Mouse (Mus musculus): ENCODE results near the gene Incenp. TPM values are rescaled to one million over a fixed set of nuclear protein-coding genes. Genes with fewer than 3 reads are reported as not detected.
A peak's percentile ranks its signal among the peaks of the same experiment; 100 is the strongest.

Incenp gene
- polyA plus RNA-seq (2015; fragmentation: Nextera tagmentation; extraction: Ambion mirVana), result 26.2 and 38.2 TPM in 2 replicates

DNA sequence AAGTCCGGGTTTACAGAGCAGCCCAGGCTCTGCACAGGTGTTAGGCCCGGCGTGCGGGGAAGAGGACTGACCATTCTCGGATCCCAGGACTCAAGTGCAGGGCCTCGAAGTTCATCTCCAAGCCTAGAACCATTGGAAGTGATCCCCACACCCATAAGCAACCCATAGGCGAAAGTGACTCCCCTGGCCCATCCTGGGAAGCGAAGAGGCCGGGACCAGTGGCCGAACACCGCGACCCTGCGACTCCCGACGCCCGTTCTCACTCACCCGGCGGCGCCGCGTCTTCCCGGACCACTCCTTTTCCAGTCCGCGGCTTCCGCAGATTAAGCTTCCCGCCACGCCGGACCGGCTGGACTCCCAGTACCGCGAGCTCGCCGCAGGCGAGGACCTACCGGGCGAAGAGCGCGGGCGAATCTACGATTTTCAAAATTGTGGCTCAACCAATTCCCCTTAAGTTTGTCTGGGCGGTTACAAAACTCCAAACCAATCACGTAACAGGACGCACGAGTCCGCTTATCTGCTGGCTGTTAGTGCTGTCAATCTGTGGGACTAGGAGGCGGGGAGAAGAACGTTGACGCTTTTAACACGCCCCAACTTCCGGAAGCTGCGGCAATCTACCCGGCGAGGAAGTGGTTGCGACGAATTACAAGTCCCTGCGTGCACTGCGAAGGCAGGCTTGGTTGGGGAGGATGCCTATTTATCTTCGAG is at the start of gene Incenp:
Gene Incenp (minus strand): TSS at position 480 of the 708 bp plus-strand sequence.
- ATAC-seq (ENCODE audit: low read depth), result peak; percentile 99
- under 1% methylated on average over 58 of the region's 58 CpGs for WGBS
- H3K9ac ChIP-seq, result peak within 1 kb of the TSS; percentile 82

GRCm38 (mm10) chr19:9946986-9947385 is 47.6 kb upstream of the Incenp start:
- H3K9me3 ChIP-seq, result no peaks in the 10 kb centered on the region
- 81% methylated on average over 3 of the region's 3 CpGs for WGBS
- ATAC-seq (ENCODE audit: low read depth), result no peak
- no peak overlapping the region for H3K4me3 ChIP-seq
- H3K9ac ChIP-seq, result no peak overlapping the region
- H3K36me3 ChIP-seq, result no peaks in the 10 kb centered on the region
- no peak overlapping the region for H3K4me2 ChIP-seq
- H3K27ac ChIP-seq (replicated peaks), result no peak overlapping the region
- no peaks in the 10 kb centered on the region for H3K27me3 ChIP-seq
- no peaks in the 10 kb centered on the region for H3K4me1 ChIP-seq (replicated peaks)

More for the DNA sequence above, at the start of gene Incenp:
- peak within 1 kb of the TSS; percentile 95 for H3K4me2 ChIP-seq
- H3K27me3 ChIP-seq, result no peaks in the 10 kb centered on the region
- peaks cover 11% of the 10 kb centered on the region for H3K36me3 ChIP-seq
- peaks cover 32% of the 10 kb centered on the region for H3K4me1 ChIP-seq (replicated peaks)
- peak within 1 kb of the TSS; percentile 85 for H3K4me3 ChIP-seq
- no peaks in the 10 kb centered on the region for H3K9me3 ChIP-seq
- H3K27ac ChIP-seq (replicated peaks), result peak within 1 kb of the TSS; percentile 78

DNA sequence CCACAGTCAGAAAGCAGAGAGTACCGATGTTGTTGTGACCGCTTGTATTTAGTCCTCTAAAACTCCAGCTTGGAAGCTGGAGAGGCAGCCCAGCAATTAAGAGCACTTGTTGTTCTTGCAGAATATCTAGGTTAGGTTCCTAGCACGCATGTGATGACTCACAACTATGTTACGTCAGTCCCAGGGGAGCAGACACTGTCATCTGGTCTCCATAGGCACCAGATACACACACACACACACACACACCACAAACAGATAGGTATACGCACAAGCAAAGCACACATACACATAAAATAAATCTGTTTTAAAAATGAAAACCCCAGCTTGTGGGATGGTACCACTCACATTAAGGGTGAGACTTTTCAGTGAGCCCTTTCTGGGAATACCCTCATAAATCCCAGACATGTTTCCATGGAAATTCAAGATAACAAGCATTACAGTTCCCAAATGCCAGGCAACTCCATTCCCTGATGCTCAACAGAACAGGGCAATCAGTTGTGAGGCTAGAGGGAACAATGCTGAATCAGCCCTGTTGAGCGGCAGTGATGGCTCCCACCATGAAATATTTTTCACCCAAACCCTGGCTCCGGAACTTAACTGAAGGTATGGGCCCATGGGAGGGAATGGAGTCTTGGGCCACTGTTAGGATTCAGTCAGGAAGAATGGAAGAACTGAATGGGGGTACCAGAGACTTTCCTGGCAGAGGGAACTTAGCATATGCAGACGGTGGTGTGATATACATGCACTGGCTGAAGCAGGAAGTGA is 46.6 kb upstream of the Incenp start:
- Histone ChIP-seq H3K9me3 (no peaks in the 10 kb centered on the region), H3K27ac (replicated peaks) (no peak overlapping the region), H3K36me3 (no peaks in the 10 kb centered on the region), H3K9ac (no peak overlapping the region), H3K4me3 (no peak overlapping the region), H3K27me3 (no peaks in the 10 kb centered on the region), H3K4me2 (no peak overlapping the region), H3K4me1 (replicated peaks) (peaks cover under 1% of the 10 kb centered on the region; the same call in 1 of the 2 replicates)
- ATAC-seq (ENCODE audit: low read depth), result no peak
- WGBS, result 88% methylated on average over 8 of the region's 8 CpGs

GRCm38 (mm10) chr19:9942539-9943533 is 43.5 kb upstream of the Incenp start:
- 69% methylated on average over 10 of the region's 10 CpGs for WGBS
- H3K4me3 ChIP-seq, result no peak overlapping the region
- H3K36me3 ChIP-seq, result no peaks in the 10 kb centered on the region
- no peaks in the 10 kb centered on the region for H3K9me3 ChIP-seq
- H3K4me2 ChIP-seq, result no peak overlapping the region
- H3K27me3 ChIP-seq, result no peaks in the 10 kb centered on the region
- H3K4me1 ChIP-seq (replicated peaks), result peaks cover 4% of the 10 kb centered on the region; the same call in 1 of the 2 replicates
- H3K9ac ChIP-seq, result no peak overlapping the region
- 0 out of 2 replicates have a peak overlapping the region, but pooled peaks have one; percentile 3 for H3K27ac ChIP-seq (replicated peaks)
- no peak for ATAC-seq (ENCODE audit: low read depth)

DNA sequence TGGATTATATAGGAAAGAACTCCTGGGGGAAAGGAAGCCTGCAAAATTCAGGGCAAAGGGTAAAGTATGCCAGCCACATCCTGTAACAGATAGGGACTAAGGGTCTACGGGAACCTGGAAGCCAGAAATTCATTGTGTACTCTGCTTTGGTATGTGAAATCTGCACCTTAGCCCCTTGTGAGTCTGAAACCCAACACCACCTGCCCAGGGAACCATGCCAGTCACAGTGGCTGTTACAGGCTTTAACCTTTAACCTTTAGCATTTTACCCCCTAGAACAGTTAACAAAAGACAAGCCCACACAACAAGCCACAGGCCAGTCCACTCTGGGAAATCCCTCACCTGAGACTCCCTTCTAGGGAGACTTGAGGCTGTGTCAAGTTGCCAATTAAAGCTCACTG is 42.5 kb upstream of the Incenp start:
- peaks cover 4% of the 10 kb centered on the region; the same call in 1 of the 2 replicates for H3K4me1 ChIP-seq (replicated peaks)
- no peak overlapping the region for H3K4me2 ChIP-seq
- H3K36me3 ChIP-seq, result no peaks in the 10 kb centered on the region
- no peak overlapping the region for H3K4me3 ChIP-seq
- H3K27me3 ChIP-seq, result no peaks in the 10 kb centered on the region
- ATAC-seq (ENCODE audit: low read depth), result no peak
- H3K27ac ChIP-seq (replicated peaks), result no peak overlapping the region
- H3K9ac ChIP-seq, result no peak overlapping the region
- 71% methylated on average over 1 of the region's 1 CpGs for WGBS
- no peaks in the 10 kb centered on the region for H3K9me3 ChIP-seq

- no peaks in the 10 kb centered on the region for H3K9me3 ChIP-seq
- no peak overlapping the region for H3K27ac ChIP-seq (replicated peaks)
- H3K36me3 ChIP-seq, result no peaks in the 10 kb centered on the region
- H3K4me2 ChIP-seq, result no peak overlapping the region
- ATAC-seq (ENCODE audit: low read depth), result no peak
- no peak overlapping the region for H3K4me3 ChIP-seq
- no peak overlapping the region for H3K9ac ChIP-seq
- H3K27me3 ChIP-seq, result no peaks in the 10 kb centered on the region
- H3K4me1 ChIP-seq (replicated peaks), result peaks cover 4% of the 10 kb centered on the region; the same call in 1 of the 2 replicates
- WGBS, result 10% methylated on average over 4 of the region's 4 CpGs
These were observed 41.6 kb upstream of the Incenp start for GRCm38 (mm10) chr19:9940903-9941302.

DNA sequence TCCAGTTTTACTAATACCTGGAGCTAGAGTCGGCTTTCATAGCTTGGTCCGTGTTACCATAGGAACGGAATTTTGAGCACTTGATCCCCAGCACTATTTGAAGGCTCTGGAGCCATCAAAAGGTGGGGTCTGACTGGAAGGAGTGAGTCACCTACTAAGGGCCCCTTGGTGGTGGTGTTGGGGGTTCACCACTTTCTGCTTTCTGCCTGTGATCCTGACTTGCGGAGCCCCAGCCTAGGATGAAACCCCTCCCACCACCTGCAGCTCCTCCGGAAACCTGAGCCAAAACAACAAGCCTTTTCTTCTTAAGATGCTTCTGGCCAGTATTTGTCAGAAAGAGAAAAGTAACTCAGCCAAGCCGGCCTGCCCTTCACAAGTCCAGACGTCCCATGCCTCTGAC is 40.5 kb upstream of the Incenp start:
- no peak overlapping the region for H3K9ac ChIP-seq
- no peak overlapping the region for H3K4me2 ChIP-seq
- 65% methylated on average over 7 of the region's 7 CpGs for WGBS
- no peaks in the 10 kb centered on the region for H3K36me3 ChIP-seq
- H3K4me1 ChIP-seq (replicated peaks), result peaks cover 4% of the 10 kb centered on the region; the same call in 1 of the 2 replicates
- no peaks in the 10 kb centered on the region for H3K9me3 ChIP-seq
- H3K4me3 ChIP-seq, result no peak overlapping the region
- ATAC-seq (ENCODE audit: low read depth), result no peak
- H3K27me3 ChIP-seq, result no peaks in the 10 kb centered on the region
- H3K27ac ChIP-seq (replicated peaks), result no peak overlapping the region

DNA sequence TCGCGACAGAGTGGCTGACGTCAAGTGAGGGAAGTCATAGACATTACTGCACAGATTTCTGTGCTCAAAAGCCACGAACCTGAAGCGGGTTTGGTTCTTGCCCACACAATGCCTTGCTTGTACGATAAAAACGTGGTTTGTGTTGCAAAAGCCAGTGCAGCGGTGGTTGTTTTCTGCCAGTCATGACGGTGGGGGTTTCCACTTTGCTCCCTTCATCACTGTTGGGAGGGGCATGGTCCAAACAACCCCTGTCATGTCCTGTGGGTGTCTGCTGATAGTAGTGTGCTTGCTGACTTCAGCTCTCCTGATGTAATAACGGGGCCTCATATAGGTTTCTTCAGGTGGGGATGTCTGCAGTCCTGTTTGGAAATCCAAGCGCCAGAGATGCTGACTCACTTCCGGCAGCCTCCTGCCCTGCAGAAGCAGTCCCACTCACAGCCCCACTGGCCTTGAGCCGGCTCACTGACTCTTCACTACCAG is 39.5 kb upstream of the Incenp start:
- ATAC-seq (ENCODE audit: low read depth), result no peak
- WGBS, result 75% methylated on average over 13 of the region's 13 CpGs

DNA sequence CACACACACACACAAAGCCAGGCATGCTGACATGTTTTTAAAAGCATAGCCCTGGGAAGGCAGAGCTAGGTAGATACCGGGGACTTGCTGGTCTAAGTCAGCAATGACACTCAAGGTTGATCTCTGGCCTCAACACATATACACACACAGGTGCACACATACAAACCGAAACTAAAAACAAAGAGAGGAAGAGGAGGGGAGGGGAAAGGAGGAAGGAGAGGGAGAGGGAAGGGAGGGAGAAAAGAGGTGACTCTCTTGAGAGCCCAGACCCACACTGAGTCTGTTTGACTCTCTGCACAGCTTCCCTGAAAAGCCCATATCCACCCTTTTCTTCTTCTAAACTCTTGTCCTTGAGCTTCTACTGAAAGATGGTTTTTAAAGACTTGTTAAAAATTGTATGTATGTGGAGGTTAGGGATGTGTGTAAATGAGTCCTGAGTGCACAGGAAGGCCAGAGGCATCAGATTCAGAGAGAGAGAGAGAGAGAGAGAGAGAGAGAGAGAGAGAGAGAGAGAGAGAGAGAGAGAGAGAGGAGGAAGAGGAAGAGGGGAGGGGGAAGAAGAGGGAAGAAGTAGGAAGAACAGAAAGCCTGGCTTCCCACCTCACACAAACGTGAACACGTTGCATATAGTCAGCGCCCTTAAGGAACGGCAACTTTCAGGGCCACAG is 38.9 kb upstream of the Incenp start:
- Histone ChIP-seq H3K4me3 (no peak overlapping the region), H3K27me3 (no peaks in the 10 kb centered on the region), H3K9ac (no peak overlapping the region), H3K9me3 (no peaks in the 10 kb centered on the region), H3K27ac (replicated peaks) (no peak overlapping the region), H3K4me1 (replicated peaks) (peaks cover 4% of the 10 kb centered on the region; the same call in 1 of the 2 replicates), H3K36me3 (no peaks in the 10 kb centered on the region), H3K4me2 (no peak overlapping the region)
- no peak for ATAC-seq (ENCODE audit: low read depth)
- 83% methylated on average over 6 of the region's 6 CpGs for WGBS

More for the DNA sequence above, 39.5 kb upstream of the Incenp start:
- Histone ChIP-seq H3K27ac (replicated peaks) (no peak overlapping the region), H3K36me3 (no peaks in the 10 kb centered on the region), H3K27me3 (no peaks in the 10 kb centered on the region), H3K4me2 (no peak overlapping the region), H3K4me3 (no peak overlapping the region), H3K4me1 (replicated peaks) (peaks cover 4% of the 10 kb centered on the region; the same call in 1 of the 2 replicates), H3K9me3 (no peaks in the 10 kb centered on the region), H3K9ac (no peak overlapping the region)

GRCm38 (mm10) chr19:9937428-9937827 is 38.1 kb upstream of the Incenp start:
- Histone ChIP-seq H3K9ac (no peak overlapping the region), H3K4me2 (no peak overlapping the region), H3K4me1 (replicated peaks) (peaks cover 4% of the 10 kb centered on the region; the same call in 1 of the 2 replicates), H3K36me3 (no peaks in the 10 kb centered on the region), H3K27me3 (no peaks in the 10 kb centered on the region), H3K4me3 (no peak overlapping the region), H3K27ac (replicated peaks) (no peak overlapping the region), H3K9me3 (no peaks in the 10 kb centered on the region)
- WGBS, result 67% methylated on average over 5 of the region's 5 CpGs
- no peak for ATAC-seq (ENCODE audit: low read depth)

GRCm38 (mm10) chr19:9936579-9936978 is 37.2 kb upstream of the Incenp start:
- Histone ChIP-seq H3K9me3 (no peaks in the 10 kb centered on the region), H3K36me3 (no peaks in the 10 kb centered on the region), H3K4me1 (replicated peaks) (peaks cover 4% of the 10 kb centered on the region; the same call in 1 of the 2 replicates), H3K4me2 (no peak overlapping the region), H3K27ac (replicated peaks) (no peak overlapping the region), H3K27me3 (no peaks in the 10 kb centered on the region), H3K9ac (no peak overlapping the region), H3K4me3 (no peak overlapping the region)
- ATAC-seq (ENCODE audit: low read depth), result no peak
- 74% methylated on average over 5 of the region's 5 CpGs for WGBS

Data from neural tube, embryonic 13.5 days (tissue).